Comparison of ENCODE assay signal across 22 mouse cellular contexts in the genomic region with DNA sequence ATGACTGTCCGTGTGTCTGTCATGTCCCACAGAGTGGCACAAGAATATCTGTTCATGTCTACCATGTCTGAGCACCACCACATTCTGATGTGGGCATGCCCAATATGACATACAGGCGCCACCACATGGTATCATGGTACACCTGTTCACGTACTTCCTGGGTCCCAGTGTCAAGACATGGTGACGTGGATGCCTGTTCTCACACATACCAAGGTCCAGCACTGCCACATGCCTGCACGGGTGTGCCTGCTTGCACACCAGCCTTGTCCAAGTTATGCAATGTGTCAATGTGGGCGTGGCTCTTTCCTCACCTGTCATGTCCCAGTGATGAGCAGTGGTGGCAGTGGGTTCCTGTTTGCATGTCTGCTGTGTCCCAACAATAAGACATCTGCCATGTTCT. TPM values are rescaled to one million over a fixed set of nuclear protein-coding genes. Genes with fewer than 3 reads are reported as not detected.
"Had no signal": no experiment of that assay in that cellular context is flagged by ENCODE, and none has a peak within 500 bp of the region (broad histone marks: within the 10 kb centered on the region; RNA-seq: fewer than 3 reads in every experiment).

No protein-coding gene starts in this region.

- H3K27ac ChIP-seq: limb, embryonic 13.5 days; liver, embryonic 14.5 days; macrophage; neural tube, embryonic 12.5 days; stomach, postnatal 0 days had no signal

- H3K27me3 ChIP-seq: limb, embryonic 13.5 days; neural tube, embryonic 12.5 days had no signal

- H3K9ac ChIP-seq: limb, embryonic 13.5 days; liver, embryonic 14.5 days; liver, postnatal 0 days; lung, embryonic 14.5 days; neural tube, embryonic 12.5 days had no signal

- H3K4me1 ChIP-seq: limb, embryonic 13.5 days; neural tube, embryonic 12.5 days had no signal

- H3K4me2 ChIP-seq: limb, embryonic 13.5 days; lung, embryonic 14.5 days; midbrain, embryonic 11.5 days; neural tube, embryonic 12.5 days had no signal

- H3K4me3 ChIP-seq: limb, embryonic 13.5 days; neural tube, embryonic 12.5 days had no signal

- DNase-seq: kidney, adult 18-20 months; kidney, adult 9 months; kidney, postnatal 14 days; kidney, postnatal 4 days; left cerebral cortex, postnatal 4 days; liver, postnatal 0 days; lung, embryonic 14.5 days; midbrain, embryonic 14.5 days; retina, postnatal 1 day; right cerebral cortex, postnatal 25 days; thymus, adult 2 months; thymus, postnatal 14 days; thymus, postnatal 4 days had no signal

- H3K9me3 ChIP-seq: limb, embryonic 13.5 days; neural tube, embryonic 12.5 days had no signal

- H3K36me3 ChIP-seq: limb, embryonic 13.5 days; neural tube, embryonic 12.5 days had no signal

- ATAC-seq: liver, postnatal 0 days; lung, postnatal 0 days had no signal

RNA-seq across cellular contexts. Expression of gene Gnaz, which starts 34.5 kb away (rescaled TPM):
- total RNA-seq: megakaryocyte-erythroid progenitor cell, adult 5-6 weeks had no signal
- polyA plus RNA-seq: liver, adult 2 months had no signal
